Mouse (Mus musculus) forebrain, embryonic 12.5 days (tissue): ENCODE measurements around the gene Cacna2d3. TPM values are rescaled to one million over a fixed set of nuclear protein-coding genes. Genes with fewer than 3 reads are reported as not detected.

ENCODE experiments used
- ATAC-seq: fragments of 200-750 bp; cut with Nextera tagmentation; 2 replicates; pipeline ENCODE4 v1.8.0; 2017; ENCODE audit warnings: moderate TSS enrichment; ENCODE audit not compliant: low FRiP score
- H3K27ac ChIP-seq: fragments of 300-500 bp; sonication (generic); 2 replicates; pipeline ENCODE4 v1.5.1; 2016; ENCODE audit warnings: mild to moderate bottlenecking
- H3K27me3 ChIP-seq: fragments of 300-500 bp; sonication (generic); 2 replicates; pipeline ENCODE4 v1.6.1; 2016; ENCODE audit warnings: mild to moderate bottlenecking
- H3K36me3 ChIP-seq: fragments of 300-500 bp; sonication (generic); replicated peaks from 2 replicates; pipeline ENCODE4 v1.6.1; 2016; ENCODE audit warnings: mild to moderate bottlenecking
- H3K4me1 ChIP-seq: fragments of 300-500 bp; sonication (generic); 2 replicates; pipeline ENCODE4 v1.6.1; 2016
- H3K4me2 ChIP-seq: fragments of 300-500 bp; sonication (generic); 2 replicates; pipeline ENCODE4 v1.6.1; 2016; ENCODE audit warnings: mild to moderate bottlenecking, moderate library complexity
- H3K4me3 ChIP-seq: fragments of 300-500 bp; sonication (generic); replicated peaks from 2 replicates; pipeline ENCODE4 v1.5.1; 2016; ENCODE audit warnings: mild to moderate bottlenecking
- H3K9ac ChIP-seq: fragments of 300-500 bp; sonication (generic); 2 replicates; pipeline ENCODE4 v1.6.1; 2016; ENCODE audit warnings: mild to moderate bottlenecking
- H3K9me3 ChIP-seq: fragments of 300-500 bp; sonication (generic); 2 replicates; pipeline ENCODE4 v1.6.1; 2016
- WGBS: fragments of 180-500 bp; shearing (Covaris S2); methylation state at CpG from one replicate; pipeline ENCODE4 v1.1.7; 2016; 5-methylcytosine and 5-hydroxymethylcytosine counted together
- polyA plus RNA-seq: library from polyadenylated mRNA; unstranded; fragments of >200 nt; fragmentation: Nextera tagmentation; extraction: Ambion mirVana; gene quantifications from 2 replicates; pipeline ENCODE4 v1.2.1, GENCODE M21; 2016

The Cacna2d3 gene
- polyA plus RNA-seq, 1 experiment from 2014 or later: 15.3 TPM

DNA sequence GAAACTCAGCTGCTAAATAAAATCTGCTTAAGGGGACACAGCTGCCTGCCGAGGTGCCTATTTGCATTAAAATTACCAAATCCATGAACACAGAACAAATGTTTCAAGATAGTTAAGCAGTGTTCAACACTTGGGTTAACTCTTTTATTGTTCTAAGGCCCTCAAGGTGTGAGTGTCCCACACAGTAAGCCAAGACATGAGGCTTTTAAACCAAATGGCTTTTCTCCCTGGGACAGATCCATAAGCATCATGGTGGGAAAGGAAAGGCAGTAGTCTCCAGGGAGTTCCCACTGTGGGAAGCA, 516.7 kb downstream of the Cacna2d3 start:
- H3K4me2 ChIP-seq: no peak overlapping the region
- ATAC-seq: no peak
- H3K9ac ChIP-seq: no peak overlapping the region
- 26% methylated on average over 1 of the region's 1 CpGs for WGBS
- H3K9me3 ChIP-seq: no peaks in the 10 kb centered on the region
- no peaks in the 10 kb centered on the region for H3K27me3 ChIP-seq
- peaks cover 11% of the 10 kb centered on the region for H3K4me1 ChIP-seq
- H3K4me3 ChIP-seq: no peak overlapping the region
- no peaks in the 10 kb centered on the region for H3K36me3 ChIP-seq
- no peak overlapping the region for H3K27ac ChIP-seq

DNA sequence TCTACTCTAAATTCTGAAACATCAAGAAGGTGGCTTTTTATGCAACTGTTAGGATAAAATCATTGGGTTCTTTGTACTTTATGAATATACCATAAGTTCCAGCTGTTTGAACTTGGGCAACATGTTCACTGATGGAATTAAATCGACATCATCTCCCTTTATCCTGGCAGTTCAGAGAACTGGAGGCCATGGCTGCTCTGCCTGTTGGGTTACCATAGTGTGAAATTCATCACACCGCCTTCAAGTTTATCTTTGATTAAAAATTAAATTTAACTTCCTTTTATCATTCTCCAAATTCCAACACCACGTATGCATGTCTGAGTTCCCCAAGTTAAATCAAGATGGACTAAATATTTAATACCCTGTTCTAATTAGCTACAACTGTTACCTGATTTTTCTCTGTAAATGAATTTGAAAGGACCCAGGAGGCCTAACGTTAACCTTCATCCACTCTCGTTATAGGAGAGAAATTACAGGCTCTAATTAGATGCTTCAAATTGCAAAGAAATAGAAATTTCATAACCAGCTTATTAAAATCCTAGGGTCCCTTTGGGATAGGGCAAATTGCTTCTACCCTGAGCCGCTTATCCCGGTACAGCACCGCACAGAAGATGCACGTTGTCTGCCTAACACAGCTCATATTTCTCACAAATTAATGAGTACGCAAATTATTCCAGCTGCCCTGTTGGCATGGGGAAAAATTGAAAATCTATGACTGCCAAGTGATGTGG, 517.3 kb downstream of the Cacna2d3 start:
- Histone ChIP-seq H3K4me1 (peaks cover 11% of the 10 kb centered on the region), H3K9me3 (no peaks in the 10 kb centered on the region), H3K4me2 (no peak overlapping the region), H3K27me3 (no peaks in the 10 kb centered on the region), H3K9ac (no peak overlapping the region), H3K27ac (no peak overlapping the region), H3K36me3 (no peaks in the 10 kb centered on the region), H3K4me3 (no peak overlapping the region)
- WGBS: 64% methylated on average over 10 of the region's 10 CpGs
- ATAC-seq: 0 out of 2 replicates have a peak, but pooled peaks have one; percentile 39

DNA sequence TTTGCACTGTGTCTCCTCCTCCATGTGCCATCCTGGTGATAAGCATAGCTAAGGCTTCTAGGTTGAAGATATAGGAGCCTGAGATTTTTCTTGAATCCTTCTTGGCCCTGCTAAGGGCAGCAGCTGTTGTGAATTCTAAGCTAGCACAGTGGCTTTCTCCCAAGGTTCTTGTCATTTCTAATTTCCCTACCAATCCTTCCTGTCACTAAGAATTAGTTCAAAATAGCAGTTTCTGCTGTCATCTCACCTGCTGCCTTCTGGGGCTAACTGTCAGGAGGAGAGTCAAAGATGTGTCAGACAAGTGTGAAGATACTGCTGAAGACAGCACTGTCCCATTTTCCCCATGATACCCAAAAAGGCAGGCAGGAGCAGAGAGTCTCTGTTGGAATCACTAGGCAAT, 525.5 kb downstream of the Cacna2d3 start:
- H3K9ac ChIP-seq: no peak overlapping the region
- no peaks in the 10 kb centered on the region for H3K9me3 ChIP-seq
- H3K27ac ChIP-seq: no peak overlapping the region
- no peaks in the 10 kb centered on the region for H3K36me3 ChIP-seq
- no peaks in the 10 kb centered on the region for H3K27me3 ChIP-seq
- ATAC-seq: no peak
- H3K4me3 ChIP-seq: no peak overlapping the region
- H3K4me1 ChIP-seq: no peaks in the 10 kb centered on the region
- H3K4me2 ChIP-seq: no peak overlapping the region

DNA sequence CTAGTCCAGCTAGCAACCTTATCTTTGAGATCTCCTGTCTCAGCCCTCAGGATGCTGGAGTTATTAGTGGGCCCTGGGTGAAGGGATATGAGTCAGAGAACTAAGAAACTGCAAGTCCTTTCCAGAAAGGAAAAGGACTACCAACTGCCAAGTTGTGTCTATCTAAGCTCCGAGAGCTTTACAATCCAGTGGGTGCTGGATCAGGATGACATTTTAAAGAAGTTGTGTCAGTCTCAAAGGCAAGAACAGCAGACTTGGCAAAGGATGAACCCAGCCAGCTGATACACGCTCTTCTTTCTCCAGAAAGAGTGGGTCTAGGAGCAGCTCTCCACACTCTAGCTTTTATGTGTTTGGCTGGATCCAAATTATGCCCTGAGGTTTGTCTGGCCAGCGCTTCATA, 530.2 kb downstream of the Cacna2d3 start:
- no peaks in the 10 kb centered on the region for H3K36me3 ChIP-seq
- H3K27me3 ChIP-seq: no peaks in the 10 kb centered on the region
- no peak overlapping the region for H3K9ac ChIP-seq
- WGBS: 96% methylated on average over 3 of the region's 3 CpGs
- H3K4me3 ChIP-seq: no peak overlapping the region
- no peak for ATAC-seq
- no peak overlapping the region for H3K27ac ChIP-seq
- no peak overlapping the region for H3K4me2 ChIP-seq
- no peaks in the 10 kb centered on the region for H3K9me3 ChIP-seq
- H3K4me1 ChIP-seq: no peaks in the 10 kb centered on the region

DNA sequence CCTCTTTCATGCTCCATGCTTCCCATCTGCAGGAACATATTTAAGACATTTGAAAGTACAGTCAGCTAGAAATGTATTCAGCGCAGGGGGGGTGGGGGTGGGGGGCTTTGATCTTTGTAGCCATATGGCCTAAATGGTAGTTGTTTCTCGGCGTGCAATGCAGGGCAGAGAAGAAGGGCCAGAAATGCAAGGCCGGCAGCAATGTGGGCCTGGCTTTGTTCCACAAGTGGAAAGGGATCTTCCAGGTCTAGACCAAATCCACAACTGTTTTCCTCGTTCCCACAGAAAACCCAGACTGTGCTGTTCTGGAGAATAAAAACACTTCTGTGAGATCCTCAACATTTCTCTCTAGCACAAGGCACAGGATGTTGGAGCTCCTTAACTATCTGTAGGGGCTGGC, 537.9 kb downstream of the Cacna2d3 start:
- peaks cover 8% of the 10 kb centered on the region for H3K4me1 ChIP-seq
- no peak overlapping the region for H3K4me3 ChIP-seq
- H3K27me3 ChIP-seq: no peaks in the 10 kb centered on the region
- no peaks in the 10 kb centered on the region for H3K9me3 ChIP-seq
- H3K9ac ChIP-seq: no peak overlapping the region
- H3K4me2 ChIP-seq: no peak overlapping the region
- ATAC-seq: no peak
- no peak overlapping the region for H3K27ac ChIP-seq
- WGBS: 82% methylated on average over 5 of the region's 5 CpGs
- no peaks in the 10 kb centered on the region for H3K36me3 ChIP-seq

DNA sequence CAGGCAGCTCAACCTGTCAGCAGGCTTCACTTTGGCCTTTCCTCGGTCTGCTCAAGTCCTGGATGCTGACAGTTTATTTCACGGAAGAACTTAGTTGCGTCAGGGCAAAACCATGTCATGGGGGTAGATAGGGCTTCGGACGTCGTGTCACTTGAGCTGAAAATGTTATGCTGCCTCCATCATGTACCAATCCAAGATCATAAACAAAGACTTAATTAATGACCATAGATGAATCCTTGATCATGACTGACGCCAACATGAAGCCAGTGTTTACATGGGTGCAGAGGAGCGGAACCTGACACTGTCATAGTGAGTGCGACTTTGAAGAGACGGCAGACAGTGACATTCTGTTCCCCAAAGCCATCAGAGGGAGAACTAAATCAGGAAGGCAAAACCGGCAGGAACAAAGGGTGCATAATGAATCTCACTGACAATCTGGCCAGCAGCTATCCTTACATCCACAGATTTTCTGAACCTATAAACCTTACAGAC, 542.2 kb downstream of the Cacna2d3 start:
- Histone ChIP-seq H3K27ac (peak overlapping the region; percentile 21; the same call in 1 of the 2 replicates), H3K4me1 (peaks cover 14% of the 10 kb centered on the region)

DNA sequence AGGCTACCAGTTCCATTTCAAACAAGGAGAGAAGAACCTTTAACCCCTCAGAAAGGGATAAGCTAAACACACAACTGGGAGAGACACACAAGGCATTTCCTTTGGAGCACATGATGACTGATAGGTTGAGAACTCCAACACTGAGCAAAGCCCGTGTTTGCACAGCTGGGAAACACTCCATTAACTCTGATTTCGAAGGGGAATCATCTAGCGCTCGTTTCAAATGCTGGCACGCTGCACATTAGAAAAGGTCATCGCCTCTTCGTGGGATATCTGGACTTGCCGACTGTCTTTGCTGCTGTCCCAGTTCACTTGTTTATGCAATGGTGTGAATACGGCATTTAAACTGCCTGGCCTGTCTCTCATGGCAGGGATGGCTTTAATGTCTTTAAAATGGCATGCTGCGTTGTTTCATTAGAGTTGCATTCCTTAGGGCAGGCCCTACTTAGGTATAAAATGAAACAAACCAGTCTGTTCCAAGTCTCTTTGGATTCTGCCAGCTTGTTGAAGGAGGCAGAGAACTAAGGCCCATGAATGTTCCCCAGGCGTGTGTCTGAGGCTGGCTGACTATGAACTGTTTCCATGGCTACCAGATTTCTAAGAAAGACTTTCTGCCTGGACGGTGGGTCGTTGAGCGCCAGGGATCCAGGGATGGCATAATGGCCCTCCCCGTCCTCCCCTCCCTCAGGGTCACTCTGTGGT, 542.8 kb downstream of the Cacna2d3 start:
- H3K4me2 ChIP-seq: no peak overlapping the region
- no peaks in the 10 kb centered on the region for H3K36me3 ChIP-seq
- no peaks in the 10 kb centered on the region for H3K9me3 ChIP-seq
- H3K9ac ChIP-seq: no peak overlapping the region
- H3K27ac ChIP-seq: peak overlapping the region; percentile 21; the same call in 1 of the 2 replicates
- no peaks in the 10 kb centered on the region for H3K27me3 ChIP-seq
- ATAC-seq: peak; percentile 72
- H3K4me3 ChIP-seq: no peak overlapping the region
- H3K4me1 ChIP-seq: peaks cover 14% of the 10 kb centered on the region
- WGBS: 29% methylated on average over 15 of the region's 15 CpGs

More for the DNA sequence above, 542.2 kb downstream of the Cacna2d3 start:
- no peaks in the 10 kb centered on the region for H3K36me3 ChIP-seq
- H3K4me3 ChIP-seq: no peak overlapping the region
- H3K4me2 ChIP-seq: no peak overlapping the region
- no peak overlapping the region for H3K9ac ChIP-seq
- H3K27me3 ChIP-seq: no peaks in the 10 kb centered on the region
- no peak; the same call in 1 of the 2 replicates for ATAC-seq
- H3K9me3 ChIP-seq: no peaks in the 10 kb centered on the region
- WGBS: 51% methylated on average over 11 of the region's 11 CpGs

DNA sequence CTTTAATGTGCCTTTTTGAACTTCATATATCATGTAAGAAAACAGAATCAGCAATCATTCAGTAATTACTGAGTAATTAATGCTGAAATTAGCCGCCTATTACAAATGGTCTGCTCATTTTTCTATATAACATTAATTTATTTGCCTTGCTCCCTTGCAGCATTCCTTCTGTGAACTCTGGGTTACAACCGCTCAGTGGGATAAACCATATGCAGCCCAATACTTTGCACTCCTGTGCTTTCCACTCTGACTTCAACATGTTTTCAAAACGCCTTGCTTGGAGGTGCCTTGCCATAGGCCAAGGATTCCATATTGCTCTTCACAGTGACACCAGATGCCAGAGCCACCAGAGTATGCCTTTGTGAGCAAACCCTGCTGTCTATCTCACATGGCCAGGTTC, 546.9 kb downstream of the Cacna2d3 start:
- Histone ChIP-seq H3K9me3 (no peaks in the 10 kb centered on the region), H3K4me3 (no peak overlapping the region), H3K27me3 (no peaks in the 10 kb centered on the region), H3K27ac (no peak overlapping the region), H3K4me1 (peaks cover 14% of the 10 kb centered on the region), H3K4me2 (no peak overlapping the region), H3K9ac (no peak overlapping the region), H3K36me3 (no peaks in the 10 kb centered on the region)
- ATAC-seq: no peak
- 87% methylated on average over 3 of the region's 3 CpGs for WGBS

DNA sequence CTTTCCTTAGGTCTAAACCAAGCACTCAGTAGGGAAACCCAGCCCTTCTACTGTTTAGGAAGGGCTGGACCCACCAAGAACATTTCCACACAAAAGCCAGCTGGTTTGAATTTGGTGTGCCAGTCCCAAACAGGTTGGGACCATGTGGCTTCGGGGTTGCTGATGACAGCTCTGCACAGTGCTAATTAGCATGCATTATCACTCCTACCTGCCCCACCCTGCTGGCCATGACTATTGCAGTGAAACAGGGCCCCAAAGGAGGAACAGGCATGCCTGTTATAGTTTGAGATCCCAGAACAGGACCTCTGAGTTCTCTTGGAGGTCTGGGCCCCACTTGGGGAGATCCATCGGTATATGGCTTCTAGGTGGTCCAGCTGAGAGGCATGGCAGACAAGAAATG, 549.5 kb downstream of the Cacna2d3 start:
- WGBS: 83% methylated on average over 2 of the region's 2 CpGs
- H3K36me3 ChIP-seq: no peaks in the 10 kb centered on the region
- no peaks in the 10 kb centered on the region for H3K9me3 ChIP-seq
- no peaks in the 10 kb centered on the region for H3K4me1 ChIP-seq
- no peak overlapping the region for H3K9ac ChIP-seq
- no peaks in the 10 kb centered on the region for H3K27me3 ChIP-seq
- no peak for ATAC-seq
- no peak overlapping the region for H3K4me2 ChIP-seq
- no peak overlapping the region for H3K4me3 ChIP-seq
- H3K27ac ChIP-seq: no peak overlapping the region

DNA sequence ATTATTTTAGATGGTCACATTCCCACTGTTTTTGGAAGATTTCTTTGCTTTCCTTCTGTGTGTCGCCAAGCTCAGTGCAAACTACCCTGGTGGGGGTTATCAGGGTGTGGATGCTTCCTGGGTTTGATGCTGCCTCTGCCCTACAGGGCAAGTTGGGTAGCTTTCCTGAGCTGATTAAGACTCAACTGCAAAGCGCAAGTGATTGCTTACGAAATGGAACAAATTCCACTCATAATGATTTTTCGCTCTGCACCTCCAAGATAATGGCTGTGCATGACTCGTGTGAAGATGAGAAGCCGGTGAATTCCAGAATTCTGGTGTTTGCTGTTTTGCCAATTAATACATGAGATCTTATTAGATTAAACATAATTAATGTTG, 557.0 kb downstream of the Cacna2d3 start:
- 79% methylated on average over 6 of the region's 6 CpGs for WGBS
- Histone ChIP-seq H3K4me2 (no peak overlapping the region), H3K4me1 (peaks cover 5% of the 10 kb centered on the region; the same call in 1 of the 2 replicates), H3K9ac (no peak overlapping the region), H3K27me3 (no peaks in the 10 kb centered on the region), H3K4me3 (no peak overlapping the region), H3K9me3 (no peaks in the 10 kb centered on the region), H3K36me3 (no peaks in the 10 kb centered on the region), H3K27ac (no peak overlapping the region)
- no peak for ATAC-seq

DNA sequence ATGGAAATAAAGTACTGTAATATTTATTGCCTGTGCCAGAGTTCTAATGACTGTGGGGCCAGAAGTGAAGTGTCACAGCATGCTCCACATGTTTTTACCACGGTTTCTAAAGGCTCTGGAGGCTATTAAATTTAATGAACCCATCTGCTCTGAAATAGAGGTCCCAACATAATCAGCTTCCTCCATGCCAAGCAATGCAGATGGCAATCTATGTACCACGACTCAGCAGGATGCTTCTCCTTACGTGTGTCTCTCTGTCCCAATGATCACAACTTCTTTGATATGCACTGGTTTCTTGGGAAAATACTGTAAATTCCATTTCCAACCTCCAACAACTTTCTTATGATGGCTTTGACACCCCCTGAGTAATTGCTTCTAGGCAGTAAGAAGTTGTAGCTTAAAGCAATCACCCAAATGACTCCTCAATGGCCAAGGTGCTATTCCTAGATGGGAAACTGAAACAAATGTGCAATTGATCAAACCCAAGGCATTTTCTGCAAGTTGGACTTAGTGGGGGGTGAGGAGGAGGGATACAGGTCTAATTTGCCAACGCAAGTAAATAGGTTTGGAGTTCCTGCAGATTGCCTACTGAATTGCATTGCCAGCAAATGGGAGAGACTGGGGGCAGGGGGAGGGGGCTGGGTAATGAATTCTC, 557.5 kb downstream of the Cacna2d3 start:
- 55% methylated on average over 4 of the region's 4 CpGs for WGBS
- Histone ChIP-seq H3K4me2 (no peak overlapping the region), H3K9me3 (no peaks in the 10 kb centered on the region), H3K27me3 (no peaks in the 10 kb centered on the region), H3K4me3 (no peak overlapping the region), H3K4me1 (peaks cover 5% of the 10 kb centered on the region; the same call in 1 of the 2 replicates), H3K9ac (no peak overlapping the region), H3K36me3 (no peaks in the 10 kb centered on the region), H3K27ac (no peak overlapping the region)
- no peak for ATAC-seq

DNA sequence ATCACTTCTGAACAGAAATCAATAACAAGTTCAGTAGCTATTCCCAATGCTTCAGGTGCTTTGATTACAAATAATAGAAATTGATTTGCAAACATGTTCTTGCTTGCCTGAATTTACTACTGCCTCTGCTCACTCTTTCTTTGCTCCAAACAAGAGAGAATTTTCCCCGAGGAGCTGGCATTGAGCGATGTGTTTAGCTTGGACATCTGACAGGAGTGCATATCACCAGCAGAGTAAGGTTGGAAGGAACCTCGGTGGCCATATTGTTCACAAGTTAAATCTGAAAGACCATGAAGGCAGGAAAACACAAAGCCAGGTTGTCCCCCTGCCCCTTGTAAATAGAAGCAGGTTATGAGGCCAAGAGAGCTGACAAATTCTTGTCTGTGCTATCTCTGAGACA, 561.9 kb downstream of the Cacna2d3 start:
- no peak for ATAC-seq
- no peak overlapping the region for H3K27ac ChIP-seq
- no peaks in the 10 kb centered on the region for H3K27me3 ChIP-seq
- no peaks in the 10 kb centered on the region for H3K9me3 ChIP-seq
- H3K36me3 ChIP-seq: no peaks in the 10 kb centered on the region
- H3K4me1 ChIP-seq: peaks cover 5% of the 10 kb centered on the region; the same call in 1 of the 2 replicates
- H3K4me3 ChIP-seq: no peak overlapping the region
- no peak overlapping the region for H3K4me2 ChIP-seq
- WGBS: 91% methylated on average over 3 of the region's 3 CpGs
- no peak overlapping the region for H3K9ac ChIP-seq
